Mouse (Mus musculus): ENCODE measurements around the gene Gm49340. TPM values are rescaled to one million over a fixed set of nuclear protein-coding genes. Genes with fewer than 3 reads are reported as not detected.

The Gm49340 gene
- total and polyA plus RNA-seq, 3 experiments, result not detected

- DNase-seq (ENCODE audit: low spot score) (no peak), ATAC-seq (ENCODE audit: extremely low read depth, insufficient number of reproducible peaks, low FRiP score, poor library complexity, severe bottlenecking) (no peak)
- Histone ChIP-seq H3K9me3 (replicated peaks) (no peaks in the 10 kb centered on the region), H3K36me3 (replicated peaks) (no peaks in the 10 kb centered on the region), H3K27me3 (ENCODE audit: insufficient read depth, low read length) (peaks cover 9% of the 10 kb centered on the region; the same call in 1 of the 2 replicates), H3K4me3 (ENCODE audit: low read depth, low read length) (no peak overlapping the region), H3K4me1 (ENCODE audit: insufficient read depth, low read depth, low read length) (peaks cover 4% of the 10 kb centered on the region)
- TF ChIP-seq TAL1 (conservative IDR thresholded peaks at IDR 0.05; ENCODE audit: low read depth, low read length), result no peak
- no peak for TF ChIP-seq GATA2 (IDR thresholded peaks at IDR 0.05; ENCODE audit: borderline replicate concordance, low read depth, low read length)
- no peak for TF ChIP-seq CTCF (IDR thresholded peaks at IDR 0.05; ENCODE audit: low read depth, low read length)
- TF ChIP-seq POLR2AphosphoS5 (IDR thresholded peaks at IDR 0.05; ENCODE audit: insufficient replicate concordance, low read depth, low read length), result no peak
- no peak for TF ChIP-seq GATA1 (IDR thresholded peaks at IDR 0.05; ENCODE audit: borderline replicate concordance, low read length)
Measured at GRCm38 (mm10) chr11:73327361-73327760, 2.2 kb upstream of the Gm49340 start.

- Histone ChIP-seq H3K36me3 (replicated peaks) (no peaks in the 10 kb centered on the region), H3K4me1 (ENCODE audit: insufficient read depth, low read depth, low read length) (no peaks in the 10 kb centered on the region), H3K27me3 (ENCODE audit: insufficient read depth, low read length) (peaks cover 9% of the 10 kb centered on the region; the same call in 1 of the 2 replicates), H3K9me3 (replicated peaks) (no peaks in the 10 kb centered on the region), H3K4me3 (ENCODE audit: low read depth, low read length) (no peak overlapping the region)
- ATAC-seq (ENCODE audit: extremely low read depth, insufficient number of reproducible peaks, low FRiP score, poor library complexity, severe bottlenecking) (no peak), DNase-seq (ENCODE audit: low spot score) (no peak)
- TF ChIP-seq GATA2 (IDR thresholded peaks at IDR 0.05; ENCODE audit: borderline replicate concordance, low read depth, low read length) (no peak), POLR2AphosphoS5 (IDR thresholded peaks at IDR 0.05; ENCODE audit: insufficient replicate concordance, low read depth, low read length) (no peak), TAL1 (conservative IDR thresholded peaks at IDR 0.05; ENCODE audit: low read depth, low read length) (no peak), CTCF (IDR thresholded peaks at IDR 0.05; ENCODE audit: low read depth, low read length) (no peak), GATA1 (IDR thresholded peaks at IDR 0.05; ENCODE audit: borderline replicate concordance, low read length) (no peak)
Measured at GRCm38 (mm10) chr11:73333357-73333756, 3.8 kb downstream of the Gm49340 start.

- no peak overlapping the region for H3K4me3 ChIP-seq (ENCODE audit: low read depth, low read length)
- H3K27me3 ChIP-seq (ENCODE audit: insufficient read depth, low read length), result no peaks in the 10 kb centered on the region
- ATAC-seq (ENCODE audit: extremely low read depth, insufficient number of reproducible peaks, low FRiP score, poor library complexity, severe bottlenecking), result no peak
- no peaks in the 10 kb centered on the region for H3K9me3 ChIP-seq (replicated peaks)
- no peaks in the 10 kb centered on the region for H3K4me1 ChIP-seq (ENCODE audit: insufficient read depth, low read depth, low read length)
- TF ChIP-seq CTCF (IDR thresholded peaks at IDR 0.05; ENCODE audit: low read depth, low read length) (no peak), TAL1 (conservative IDR thresholded peaks at IDR 0.05; ENCODE audit: low read depth, low read length) (no peak), GATA1 (IDR thresholded peaks at IDR 0.05; ENCODE audit: borderline replicate concordance, low read length) (no peak), POLR2AphosphoS5 (IDR thresholded peaks at IDR 0.05; ENCODE audit: insufficient replicate concordance, low read depth, low read length) (no peak), GATA2 (IDR thresholded peaks at IDR 0.05; ENCODE audit: borderline replicate concordance, low read depth, low read length) (no peak)
- DNase-seq (ENCODE audit: low spot score), result no peak
- H3K36me3 ChIP-seq (replicated peaks), result no peaks in the 10 kb centered on the region
Measured at GRCm38 (mm10) chr11:73336919-73337318, 7.4 kb downstream of the Gm49340 start.

GRCm38 (mm10) chr11:73350483-73350882 is 20.9 kb downstream of the Gm49340 start, which contains the start of gene Olfr20:
Olfr20 (plus strand) TSS chr11:73350783.
- Histone ChIP-seq H3K36me3 (replicated peaks) (no peaks in the 10 kb centered on the region), H3K27me3 (ENCODE audit: insufficient read depth, low read length) (no peaks in the 10 kb centered on the region), H3K4me1 (ENCODE audit: insufficient read depth, low read depth, low read length) (no peaks in the 10 kb centered on the region), H3K9me3 (replicated peaks) (no peaks in the 10 kb centered on the region), H3K4me3 (ENCODE audit: low read depth, low read length) (no peak within 1 kb of the TSS)
- TF ChIP-seq CTCF (IDR thresholded peaks at IDR 0.05; ENCODE audit: low read depth, low read length) (no peak), GATA1 (IDR thresholded peaks at IDR 0.05; ENCODE audit: borderline replicate concordance, low read length) (no peak), TAL1 (conservative IDR thresholded peaks at IDR 0.05; ENCODE audit: low read depth, low read length) (no peak), POLR2AphosphoS5 (IDR thresholded peaks at IDR 0.05; ENCODE audit: insufficient replicate concordance, low read depth, low read length) (no peak), GATA2 (IDR thresholded peaks at IDR 0.05; ENCODE audit: borderline replicate concordance, low read depth, low read length) (no peak)
- no peak for DNase-seq (ENCODE audit: low spot score)
- ATAC-seq (ENCODE audit: extremely low read depth, insufficient number of reproducible peaks, low FRiP score, poor library complexity, severe bottlenecking), result no peak

- ATAC-seq (ENCODE audit: extremely low read depth, insufficient number of reproducible peaks, low FRiP score, poor library complexity, severe bottlenecking) (no peak), DNase-seq (ENCODE audit: low spot score) (no peak)
- no peaks in the 10 kb centered on the region for H3K4me1 ChIP-seq (ENCODE audit: insufficient read depth, low read depth, low read length)
- H3K9me3 ChIP-seq (replicated peaks), result no peaks in the 10 kb centered on the region
- H3K4me3 ChIP-seq (ENCODE audit: low read depth, low read length), result no peak within 1 kb of the TSS
- H3K36me3 ChIP-seq (replicated peaks), result no peaks in the 10 kb centered on the region
- H3K27me3 ChIP-seq (ENCODE audit: insufficient read depth, low read length), result no peaks in the 10 kb centered on the region
- TF ChIP-seq TAL1 (conservative IDR thresholded peaks at IDR 0.05; ENCODE audit: low read depth, low read length) (no peak), POLR2AphosphoS5 (IDR thresholded peaks at IDR 0.05; ENCODE audit: insufficient replicate concordance, low read depth, low read length) (no peak), GATA1 (IDR thresholded peaks at IDR 0.05; ENCODE audit: borderline replicate concordance, low read length) (no peak), CTCF (IDR thresholded peaks at IDR 0.05; ENCODE audit: low read depth, low read length) (no peak)
Measured at GRCm38 (mm10) chr11:73370946-73371345, 41.4 kb downstream of the Gm49340 start, which contains the start of gene Olfr376. Olfr376 (plus strand) TSS chr11:73371246.

- H3K36me3 ChIP-seq (replicated peaks), result no peaks in the 10 kb centered on the region
- no peak overlapping the region for H3K4me3 ChIP-seq (ENCODE audit: low read depth, low read length)
- H3K27me3 ChIP-seq (ENCODE audit: insufficient read depth, low read length), result no peaks in the 10 kb centered on the region
- H3K4me1 ChIP-seq (ENCODE audit: insufficient read depth, low read depth, low read length), result no peaks in the 10 kb centered on the region
- no peak for DNase-seq (ENCODE audit: low spot score)
- TF ChIP-seq GATA2 (IDR thresholded peaks at IDR 0.05; ENCODE audit: borderline replicate concordance, low read depth, low read length) (no peak), CTCF (IDR thresholded peaks at IDR 0.05; ENCODE audit: low read depth, low read length) (no peak), POLR2AphosphoS5 (IDR thresholded peaks at IDR 0.05; ENCODE audit: insufficient replicate concordance, low read depth, low read length) (no peak), TAL1 (conservative IDR thresholded peaks at IDR 0.05; ENCODE audit: low read depth, low read length) (no peak), GATA1 (IDR thresholded peaks at IDR 0.05; ENCODE audit: borderline replicate concordance, low read length) (no peak)
- ATAC-seq (ENCODE audit: extremely low read depth, insufficient number of reproducible peaks, low FRiP score, poor library complexity, severe bottlenecking), result no peak
- H3K9me3 ChIP-seq (replicated peaks), result no peaks in the 10 kb centered on the region
Measured at GRCm38 (mm10) chr11:73395374-73395773, 65.8 kb downstream of the Gm49340 start.
